Mouse (Mus musculus) intestine, embryonic 16.5 days (tissue): Measurements from ENCODE around the gene Srrm2. TPM values are rescaled to one million over a fixed set of nuclear protein-coding genes. Genes with fewer than 3 reads are reported as not detected.
A peak's percentile ranks its signal among the peaks of the same experiment; 100 is the strongest.

Experiments used
- ATAC-seq: fragments of 200-750 bp; cut with Nextera tagmentation; 2 replicates; pipeline ENCODE4 v1.8.0; 2017; ENCODE audit warnings: moderate TSS enrichment, moderate library complexity
- H3K27ac ChIP-seq: fragments of 300-500 bp; sonication (generic); 2 replicates; pipeline ENCODE4 v1.5.1; 2014; ENCODE audit warnings: mild to moderate bottlenecking, low read length
- H3K27me3 ChIP-seq: fragments of 300-500 bp; sonication (generic); replicated peaks from 2 replicates; pipeline ENCODE4 v1.6.1; 2014; ENCODE audit warnings: low read length, control low read depth, mixed read lengths; ENCODE audit not compliant: control insufficient read depth, insufficient read depth
- H3K36me3 ChIP-seq: fragments of 300-500 bp; sonication (generic); 2 replicates; pipeline ENCODE4 v1.6.1; 2014; ENCODE audit warnings: low read length, control low read depth; ENCODE audit not compliant: control insufficient read depth, insufficient read depth
- H3K4me1 ChIP-seq: fragments of 300-500 bp; sonication (generic); 2 replicates; pipeline ENCODE4 v1.6.1; 2014; ENCODE audit warnings: low read length, control low read depth, mixed read lengths; ENCODE audit not compliant: control insufficient read depth, insufficient read depth
- H3K4me2 ChIP-seq: fragments of 300-500 bp; sonication (generic); 2 replicates; pipeline ENCODE4 v1.6.1; 2014; ENCODE audit warnings: low read depth, low read length, control low read depth
- H3K4me3 ChIP-seq: fragments of 300-500 bp; sonication (generic); 2 replicates; pipeline ENCODE4 v1.5.1; 2014; ENCODE audit warnings: mild to moderate bottlenecking, low read length
- H3K9ac ChIP-seq: fragments of 300-500 bp; sonication (generic); 2 replicates; pipeline ENCODE4 v1.6.1; 2014; ENCODE audit warnings: low read depth, low read length
- H3K9me3 ChIP-seq: fragments of 300-500 bp; sonication (generic); 2 replicates; pipeline ENCODE4 v1.6.1; 2016; ENCODE audit warnings: low read length, control low read depth; ENCODE audit not compliant: control insufficient read depth
- WGBS: fragments of 180-500 bp; shearing (Covaris S2); extraction: QIAGEN DNeasy Blood & Tissue Kit; methylation state at CpG from one replicate; pipeline ENCODE4 v1.1.7; 2014; 5-methylcytosine and 5-hydroxymethylcytosine counted together
- polyA plus RNA-seq: library from polyadenylated mRNA; unstranded; fragments of >200 nt; fragmentation: Nextera tagmentation; extraction: Ambion mirVana; gene quantifications from 2 replicates; pipeline ENCODE4 v1.2.1, GENCODE M21; 2015

Gene Srrm2
- polyA plus RNA-seq, 1 experiment from 2014 or later, result 373 TPM

- H3K4me1 ChIP-seq, result peaks cover 25% of the 10 kb centered on the region
- no peak overlapping the region for H3K9ac ChIP-seq
- H3K4me3 ChIP-seq, result no peak overlapping the region
- no peaks in the 10 kb centered on the region for H3K9me3 ChIP-seq
- H3K27me3 ChIP-seq, result peaks cover 50% of the 10 kb centered on the region
- no peaks in the 10 kb centered on the region for H3K36me3 ChIP-seq
- WGBS, result 13% methylated on average over 12 of the region's 12 CpGs
- no peak overlapping the region for H3K27ac ChIP-seq
- peak overlapping the region; percentile 65; the same call in 1 of the 2 replicates for H3K4me2 ChIP-seq
- no peak for ATAC-seq
Measured at GRCm38 (mm10) chr17:23746311-23746710, 44.0 kb upstream of the Srrm2 start.

DNA sequence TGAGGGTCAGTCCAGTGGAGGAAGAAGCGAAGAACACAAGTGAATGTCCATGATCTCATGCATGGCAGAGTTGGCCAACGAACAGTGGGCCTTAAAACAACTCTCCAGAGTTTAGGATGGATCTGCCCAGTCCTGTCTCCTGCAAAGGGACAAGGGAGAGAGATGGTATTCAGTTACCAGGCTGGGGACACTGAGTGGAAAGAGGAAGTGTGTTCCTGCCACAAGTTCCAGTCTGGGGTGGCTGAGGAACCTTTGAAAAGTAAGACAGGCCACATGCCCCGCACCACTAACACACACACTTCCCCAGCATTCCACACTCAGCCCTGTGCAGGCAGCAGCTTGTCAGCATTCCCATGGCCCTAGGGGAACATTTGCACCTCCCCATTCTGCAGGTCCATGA lies 43.6 kb upstream of the Srrm2 start:
- Histone ChIP-seq H3K4me3 (no peak overlapping the region), H3K4me1 (peaks cover 25% of the 10 kb centered on the region)

DNA sequence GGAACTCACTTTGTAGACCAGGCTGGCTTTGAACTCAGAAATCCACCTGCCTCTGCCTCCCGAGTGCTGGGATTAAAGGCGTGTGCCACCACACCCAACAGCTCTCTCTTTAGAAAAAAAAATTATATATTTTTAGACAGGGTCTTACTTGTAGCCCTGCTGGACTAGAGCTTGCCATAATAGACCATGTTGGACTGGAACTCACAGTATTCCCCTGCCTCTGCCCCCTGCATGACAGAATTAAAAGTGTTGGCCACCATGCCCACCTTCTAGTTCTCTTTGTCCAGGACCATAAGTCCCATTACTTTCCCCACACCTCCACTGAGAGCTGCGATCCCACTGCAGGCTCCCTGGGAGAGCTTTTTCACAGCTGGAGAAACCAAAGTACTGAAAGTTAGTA lies 42.9 kb upstream of the Srrm2 start:
- Histone ChIP-seq H3K4me3 (no peak overlapping the region), H3K9ac (no peak overlapping the region), H3K9me3 (no peaks in the 10 kb centered on the region), H3K36me3 (no peaks in the 10 kb centered on the region), H3K27me3 (peaks cover 38% of the 10 kb centered on the region), H3K4me2 (no peak overlapping the region), H3K27ac (no peak overlapping the region), H3K4me1 (peaks cover 22% of the 10 kb centered on the region)
- ATAC-seq, result no peak
- 86% methylated on average over 3 of the region's 3 CpGs for WGBS

More for the DNA sequence above, 43.6 kb upstream of the Srrm2 start:
- Histone ChIP-seq H3K27ac (no peak overlapping the region), H3K4me2 (no peak overlapping the region), H3K36me3 (no peaks in the 10 kb centered on the region), H3K9ac (no peak overlapping the region), H3K27me3 (peaks cover 45% of the 10 kb centered on the region), H3K9me3 (no peaks in the 10 kb centered on the region)
- ATAC-seq, result no peak
- 87% methylated on average over 3 of the region's 3 CpGs for WGBS

GRCm38 (mm10) chr17:23748026-23748425 lies 42.3 kb upstream of the Srrm2 start:
- Histone ChIP-seq H3K4me3 (no peak overlapping the region), H3K4me2 (no peak overlapping the region), H3K4me1 (peaks cover 19% of the 10 kb centered on the region), H3K9ac (no peak overlapping the region), H3K9me3 (no peaks in the 10 kb centered on the region), H3K36me3 (no peaks in the 10 kb centered on the region), H3K27me3 (peaks cover 33% of the 10 kb centered on the region), H3K27ac (no peak overlapping the region)
- WGBS, result 28% methylated on average over 6 of the region's 6 CpGs
- ATAC-seq, result no peak

DNA sequence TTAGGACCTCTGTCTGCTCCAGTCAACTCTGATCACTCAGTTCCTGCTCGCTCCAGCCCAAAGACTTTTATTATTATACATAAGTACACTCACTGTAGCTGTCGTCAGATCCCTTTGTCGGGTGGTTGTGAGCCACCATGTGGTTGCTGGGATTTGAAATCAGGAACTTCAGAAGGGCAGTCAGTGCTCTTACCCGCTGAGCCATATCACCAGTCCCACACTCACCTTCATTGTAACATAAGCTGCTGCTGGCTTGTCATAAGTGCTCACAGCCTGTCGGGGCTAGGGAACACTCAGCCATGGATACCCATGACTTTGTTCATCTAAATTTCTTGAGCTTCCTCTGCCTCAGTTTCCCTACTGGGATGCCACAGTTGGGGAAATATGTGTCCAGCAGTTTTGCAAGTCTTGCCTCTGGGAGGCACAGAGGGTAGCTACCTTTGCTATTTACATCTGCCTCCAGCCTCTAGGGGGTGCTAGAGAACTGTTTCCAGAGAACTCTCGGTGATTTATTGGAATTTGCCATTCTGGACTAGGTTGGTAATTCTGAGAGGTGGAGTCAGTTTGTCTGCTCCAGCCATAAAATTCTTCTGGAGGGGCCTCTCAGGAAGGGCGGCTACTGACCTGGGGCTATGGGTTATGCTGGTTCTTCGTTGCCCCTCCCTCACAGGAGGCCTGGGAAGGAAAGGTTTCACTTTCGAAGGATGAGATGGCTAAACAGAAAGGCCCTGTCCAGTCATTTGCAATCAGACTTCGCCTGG lies 41.5 kb upstream of the Srrm2 start:
- ATAC-seq, result peak; percentile 74
- Histone ChIP-seq H3K27me3 (peaks cover 25% of the 10 kb centered on the region), H3K4me2 (peak overlapping the region; percentile 40), H3K4me3 (peak overlapping the region; percentile 23), H3K36me3 (no peaks in the 10 kb centered on the region), H3K27ac (no peak overlapping the region), H3K9me3 (no peaks in the 10 kb centered on the region), H3K4me1 (peaks cover 19% of the 10 kb centered on the region), H3K9ac (peak overlapping the region; percentile 31; the same call in 1 of the 2 replicates)
- WGBS, result 30% methylated on average over 10 of the region's 10 CpGs

GRCm38 (mm10) chr17:23749400-23750191 lies 40.7 kb upstream of the Srrm2 start:
- Histone ChIP-seq H3K9ac (peak overlapping the region; percentile 31; the same call in 1 of the 2 replicates), H3K27ac (no peak overlapping the region), H3K9me3 (no peaks in the 10 kb centered on the region), H3K4me3 (peak overlapping the region; percentile 23), H3K27me3 (peaks cover 18% of the 10 kb centered on the region), H3K4me1 (peaks cover 15% of the 10 kb centered on the region), H3K4me2 (peak overlapping the region; percentile 40), H3K36me3 (no peaks in the 10 kb centered on the region)
- WGBS, result 83% methylated on average over 11 of the region's 11 CpGs
- ATAC-seq, result no peak

- H3K4me3 ChIP-seq, result no peak overlapping the region
- H3K9ac ChIP-seq, result no peak overlapping the region
- no peaks in the 10 kb centered on the region for H3K9me3 ChIP-seq
- no peak; the same call in 1 of the 2 replicates for ATAC-seq
- H3K4me1 ChIP-seq, result no peaks in the 10 kb centered on the region
- H3K27ac ChIP-seq, result no peak overlapping the region
- no peak overlapping the region for H3K4me2 ChIP-seq
- H3K36me3 ChIP-seq, result peaks cover 17% of the 10 kb centered on the region
- no peaks in the 10 kb centered on the region for H3K27me3 ChIP-seq
- WGBS, result 91% methylated on average over 13 of the region's 13 CpGs
Measured at GRCm38 (mm10) chr17:23755689-23756088, 34.6 kb upstream of the Srrm2 start.

DNA sequence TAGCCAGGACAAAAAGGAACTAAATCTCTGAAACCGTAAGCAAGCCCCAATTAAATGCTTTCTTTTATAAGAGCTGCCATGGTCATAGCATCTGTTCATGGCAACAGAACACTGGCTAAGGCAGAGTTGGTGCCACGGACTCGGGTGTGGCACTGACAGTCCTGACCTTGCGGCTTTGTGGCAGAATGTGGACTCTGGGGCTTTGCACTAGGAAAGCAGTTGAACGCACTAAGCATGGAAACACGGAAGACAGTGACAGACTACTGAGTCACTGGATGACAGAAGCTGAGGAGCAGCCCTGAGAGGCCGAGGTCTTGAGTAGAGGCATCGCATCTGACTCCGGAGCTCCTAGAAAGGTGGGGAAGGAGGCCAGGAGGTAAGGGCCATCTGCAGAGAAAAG lies 32.8 kb upstream of the Srrm2 start:
- H3K36me3 ChIP-seq, result peaks cover 22% of the 10 kb centered on the region
- no peak overlapping the region for H3K4me2 ChIP-seq
- 95% methylated on average over 9 of the region's 9 CpGs for WGBS

DNA sequence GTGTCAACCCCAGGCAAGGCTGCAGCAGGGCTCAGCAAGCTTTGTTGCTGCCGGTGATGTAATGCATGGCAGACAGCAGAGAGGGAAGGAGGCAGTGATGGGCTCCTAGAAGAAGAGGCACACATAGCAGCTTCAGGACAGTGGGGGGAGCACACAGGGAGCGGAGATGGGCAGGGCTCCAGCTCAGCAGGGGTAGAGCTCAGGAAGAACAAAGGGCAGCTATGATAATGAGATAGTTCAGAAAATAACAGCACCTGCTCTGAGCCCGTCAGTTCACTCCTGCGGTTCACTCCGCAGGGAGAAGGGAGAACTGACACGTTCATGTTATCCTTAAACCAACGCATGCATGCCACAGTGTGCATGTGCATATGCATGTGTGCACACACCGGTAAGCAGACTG lies 31.5 kb upstream of the Srrm2 start:
- Histone ChIP-seq H3K9me3 (no peaks in the 10 kb centered on the region), H3K4me2 (no peak overlapping the region), H3K36me3 (peaks cover 22% of the 10 kb centered on the region), H3K4me1 (no peaks in the 10 kb centered on the region), H3K27ac (no peak overlapping the region), H3K9ac (no peak overlapping the region), H3K4me3 (no peak overlapping the region), H3K27me3 (no peaks in the 10 kb centered on the region)
- no peak for ATAC-seq
- 84% methylated on average over 8 of the region's 8 CpGs for WGBS

More for the DNA sequence above, 32.8 kb upstream of the Srrm2 start:
- Histone ChIP-seq H3K4me1 (no peaks in the 10 kb centered on the region), H3K27me3 (no peaks in the 10 kb centered on the region), H3K9me3 (no peaks in the 10 kb centered on the region), H3K27ac (no peak overlapping the region), H3K4me3 (no peak overlapping the region), H3K9ac (no peak overlapping the region)
- no peak for ATAC-seq
